Mouse (Mus musculus): ENCODE results near the gene Foxk1.

GRCm38 (mm10) chr5:142461942-142462640 lies 60.8 kb downstream of the Foxk1 start:
- TF ChIP-seq TAL1 (IDR thresholded peaks at IDR 0.05; ENCODE audit: low read length) (no peak), GATA1 (IDR thresholded peaks at IDR 0.05; ENCODE audit: low read length) (no peak)

All from erythroblast, embryonic 14.5 days (primary cell).